Mouse (Mus musculus): ENCODE results near the gene Sin3a. TPM values are rescaled to one million over a fixed set of nuclear protein-coding genes. Genes with fewer than 3 reads are reported as not detected.

Gene Sin3a
- total and polyA plus RNA-seq, 3 experiments = 22.4 to 50.5 (median 28.7) TPM

DNA sequence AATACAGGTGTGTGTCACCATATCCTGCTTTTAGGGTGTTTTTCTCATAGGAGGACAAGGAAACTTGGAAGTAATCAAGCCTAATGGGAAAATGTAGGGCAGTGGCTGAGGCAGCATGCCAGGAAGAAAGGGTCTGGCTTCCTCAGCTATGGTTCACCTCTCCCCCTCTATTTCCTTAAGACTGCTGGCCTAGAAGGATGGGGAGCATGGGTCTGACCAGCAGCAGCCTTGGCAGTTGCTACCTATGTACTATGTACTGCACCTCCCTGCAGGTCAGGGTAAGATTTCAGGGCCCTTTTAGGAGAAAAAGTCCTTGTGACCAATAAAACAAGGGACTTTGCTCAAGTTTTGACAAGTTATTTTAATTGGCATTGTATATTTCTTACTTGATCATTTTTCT lies 57.8 kb downstream of the Sin3a start:
- H3K27ac ChIP-seq = no peak overlapping the region
- no peaks in the 10 kb centered on the region for H3K27me3 ChIP-seq (ENCODE audit: control insufficient read depth, insufficient read depth, low read length)
- peaks cover 7% of the 10 kb centered on the region for H3K36me3 ChIP-seq (ENCODE audit: control insufficient read depth, insufficient read depth, low read length)
- no peak overlapping the region for H3K9ac ChIP-seq (ENCODE audit: low read depth, low read length)
- DNase-seq = no peak
- H3K4me1 ChIP-seq (ENCODE audit: control insufficient read depth, insufficient read depth, low read length) = peaks cover 5% of the 10 kb centered on the region
- no peaks in the 10 kb centered on the region for H3K79me2 ChIP-seq (replicated peaks; ENCODE audit: control insufficient read depth, insufficient read depth, low read length)
- H3K4me3 ChIP-seq = no peak overlapping the region
- TF ChIP-seq EP300 (IDR thresholded peaks at IDR 0.05; ENCODE audit: insufficient read depth, low read depth, low read length) (no peak), POLR2A (IDR thresholded peaks at IDR 0.05; ENCODE audit: insufficient read depth, low read depth, low read length) (no peak), CTCF (IDR thresholded peaks at IDR 0.05) (no peak)
- intact Hi-C loops (cut with DNase I) = loop anchor here (2.0 to 5.0 kb wide), 4 partner anchors 57 to 239 kb away; partner anchors contain the start of genes Sin3a and Snx33

DNA sequence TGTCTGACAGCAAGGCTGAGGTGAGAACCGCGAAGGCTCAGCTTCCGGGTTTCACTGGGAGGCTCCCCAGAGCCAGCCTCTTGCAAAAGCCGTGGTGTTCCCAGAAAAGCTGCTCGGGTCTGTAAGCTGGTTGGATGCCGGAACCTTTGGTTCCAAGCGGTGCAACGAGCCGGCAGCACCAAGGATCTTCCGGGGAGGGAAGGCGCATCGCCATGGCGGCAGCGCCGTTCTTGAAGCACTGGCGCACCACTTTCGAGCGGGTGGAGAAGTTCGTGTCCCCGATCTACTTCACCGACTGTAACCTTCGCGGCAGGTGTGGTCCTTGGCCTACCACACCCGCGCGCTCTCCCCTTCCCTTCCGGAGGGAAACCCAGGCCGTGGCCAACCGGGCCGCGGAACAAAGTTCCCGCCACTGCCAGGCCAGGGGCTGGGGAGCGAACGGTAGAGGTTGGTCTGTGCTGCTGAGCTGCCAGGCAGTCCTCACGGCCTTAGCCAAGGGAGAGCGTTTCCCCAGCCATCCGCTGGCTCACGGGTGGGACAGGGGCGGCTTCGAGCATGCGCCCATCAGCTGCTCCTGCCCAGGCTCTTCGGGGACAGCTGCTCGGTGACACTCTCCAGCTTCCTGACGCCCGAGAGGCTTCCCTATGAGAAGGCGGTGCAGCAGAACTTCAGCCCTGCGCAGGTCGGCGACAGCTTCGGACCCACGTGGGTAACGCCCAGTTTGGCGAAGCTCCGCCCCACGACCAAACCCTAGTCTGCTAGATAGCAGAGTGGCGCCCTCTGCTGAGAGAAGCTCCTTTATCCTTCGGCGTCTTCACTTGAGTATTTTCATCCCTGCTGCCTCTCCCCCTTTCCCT lies 59.0 kb downstream of the Sin3a start, which contains the start of gene Man2c1:
TSS of gene Man2c1 (plus strand) at position 114 of the 857 bp plus-strand sequence.
- intact Hi-C loops (cut with DNase I) = loop anchor here (1.0 to 5.0 kb wide), 5 partner anchors 58 to 240 kb away; partner anchors contain the start of genes Sin3a and Snx33
- Histone ChIP-seq H3K36me3 (ENCODE audit: control insufficient read depth, insufficient read depth, low read length) (peaks cover 2% of the 10 kb centered on the region), H3K4me3 (peak within 1 kb of the TSS; percentile 81), H3K4me1 (ENCODE audit: control insufficient read depth, insufficient read depth, low read length) (peaks cover 5% of the 10 kb centered on the region), H3K9ac (ENCODE audit: low read depth, low read length) (peak within 1 kb of the TSS; percentile 87), H3K27me3 (ENCODE audit: control insufficient read depth, insufficient read depth, low read length) (no peaks in the 10 kb centered on the region), H3K27ac (peak within 1 kb of the TSS; percentile 85), H3K79me2 (replicated peaks; ENCODE audit: control insufficient read depth, insufficient read depth, low read length) (no peaks in the 10 kb centered on the region)
- peak; percentile 93 for DNase-seq
- TF ChIP-seq CTCF (IDR thresholded peaks at IDR 0.05) (peak; percentile 92), EP300 (IDR thresholded peaks at IDR 0.05; ENCODE audit: insufficient read depth, low read depth, low read length) (peak; percentile 47), POLR2A (IDR thresholded peaks at IDR 0.05; ENCODE audit: insufficient read depth, low read depth, low read length) (peak; percentile 83)
- WGBS = under 1% methylated on average over 58 of the region's 58 CpGs

DNA sequence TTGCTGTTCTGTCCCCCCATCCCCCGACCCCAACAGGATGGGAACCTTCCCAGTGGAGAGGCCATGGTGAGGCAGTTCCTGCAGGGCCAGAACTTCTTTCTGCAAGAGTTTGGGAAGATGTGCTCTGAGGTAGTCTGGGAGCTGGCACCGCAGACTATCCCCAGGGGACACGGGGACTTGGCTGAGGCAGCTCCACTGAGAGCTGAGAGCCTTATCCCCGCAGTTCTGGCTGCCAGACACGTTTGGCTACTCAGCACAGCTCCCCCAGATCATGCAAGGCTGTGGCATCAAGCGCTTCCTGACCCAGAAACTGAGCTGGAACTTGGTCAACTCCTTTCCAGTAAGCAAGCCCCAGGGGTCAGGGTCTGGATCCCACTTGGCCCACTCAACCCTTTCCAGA lies 65.4 kb downstream of the Sin3a start:
- TF ChIP-seq CTCF (IDR thresholded peaks at IDR 0.05) = no peak
- TF ChIP-seq EP300 (IDR thresholded peaks at IDR 0.05; ENCODE audit: insufficient read depth, low read depth, low read length) = no peak
- TF ChIP-seq POLR2A (IDR thresholded peaks at IDR 0.05; ENCODE audit: insufficient read depth, low read depth, low read length) = no peak
- intact Hi-C loops (cut with DNase I) = no loop called here
- Histone ChIP-seq H3K9ac (ENCODE audit: low read depth, low read length) (no peak overlapping the region), H3K4me3 (no peak overlapping the region), H3K79me2 (replicated peaks; ENCODE audit: control insufficient read depth, insufficient read depth, low read length) (no peaks in the 10 kb centered on the region), H3K27ac (no peak overlapping the region), H3K27me3 (ENCODE audit: control insufficient read depth, insufficient read depth, low read length) (no peaks in the 10 kb centered on the region), H3K36me3 (ENCODE audit: control insufficient read depth, insufficient read depth, low read length) (no peaks in the 10 kb centered on the region), H3K4me1 (ENCODE audit: control insufficient read depth, insufficient read depth, low read length) (no peaks in the 10 kb centered on the region)
- WGBS = 72% methylated on average over 6 of the region's 6 CpGs
- DNase-seq = no peak

DNA sequence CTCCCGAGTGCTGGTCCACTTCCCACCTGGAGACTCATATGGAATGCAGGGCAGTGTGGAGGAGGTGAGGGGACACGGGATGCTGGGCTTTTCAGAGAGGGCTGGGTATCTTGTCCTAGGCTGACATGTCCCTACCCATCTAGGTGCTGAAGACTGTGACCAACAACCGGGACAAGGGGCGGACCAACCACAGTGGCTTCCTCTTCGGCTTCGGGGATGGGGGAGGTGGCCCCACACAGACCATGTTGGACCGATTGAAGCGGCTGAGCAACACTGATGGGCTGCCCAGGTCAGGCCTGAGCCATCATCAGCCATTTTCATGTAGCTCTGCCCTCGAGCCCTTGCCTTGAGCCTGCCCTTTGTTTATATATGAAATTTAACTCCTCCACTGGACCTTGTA lies 65.9 kb downstream of the Sin3a start:
- Histone ChIP-seq H3K4me1 (ENCODE audit: control insufficient read depth, insufficient read depth, low read length) (no peaks in the 10 kb centered on the region), H3K27ac (no peak overlapping the region), H3K4me3 (no peak overlapping the region), H3K27me3 (ENCODE audit: control insufficient read depth, insufficient read depth, low read length) (no peaks in the 10 kb centered on the region), H3K36me3 (ENCODE audit: control insufficient read depth, insufficient read depth, low read length) (no peaks in the 10 kb centered on the region), H3K79me2 (replicated peaks; ENCODE audit: control insufficient read depth, insufficient read depth, low read length) (no peaks in the 10 kb centered on the region), H3K9ac (ENCODE audit: low read depth, low read length) (no peak overlapping the region)
- TF ChIP-seq POLR2A (IDR thresholded peaks at IDR 0.05; ENCODE audit: insufficient read depth, low read depth, low read length) = no peak
- TF ChIP-seq EP300 (IDR thresholded peaks at IDR 0.05; ENCODE audit: insufficient read depth, low read depth, low read length) = no peak
- TF ChIP-seq CTCF (IDR thresholded peaks at IDR 0.05) = no peak
- intact Hi-C loops (cut with DNase I) = no loop called here
- 88% methylated on average over 9 of the region's 9 CpGs for WGBS
- no peak for DNase-seq

DNA sequence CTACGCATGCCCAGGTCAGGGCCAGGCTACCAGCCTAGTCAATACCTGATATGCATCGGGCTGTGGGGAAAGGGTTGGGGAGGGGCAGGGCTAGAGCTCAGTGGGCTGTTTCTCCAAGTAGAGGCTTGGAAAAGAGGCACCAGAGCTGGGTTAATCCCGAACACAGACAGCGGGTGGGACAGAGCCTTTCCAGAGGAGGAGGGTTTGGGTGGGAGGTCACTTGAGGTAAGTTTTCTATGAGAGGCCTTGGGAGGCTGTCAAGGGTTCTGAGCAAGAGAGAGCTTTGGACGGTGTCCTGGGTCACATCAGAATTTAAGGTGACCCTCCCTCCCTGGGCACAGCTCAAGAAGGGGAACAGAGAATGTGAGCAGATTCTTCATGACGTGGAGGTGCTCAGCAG lies 66.7 kb downstream of the Sin3a start:
- no peak for DNase-seq
- Histone ChIP-seq H3K27ac (no peak overlapping the region), H3K4me3 (no peak overlapping the region), H3K9ac (ENCODE audit: low read depth, low read length) (no peak overlapping the region), H3K36me3 (ENCODE audit: control insufficient read depth, insufficient read depth, low read length) (no peaks in the 10 kb centered on the region), H3K4me1 (ENCODE audit: control insufficient read depth, insufficient read depth, low read length) (no peaks in the 10 kb centered on the region), H3K27me3 (ENCODE audit: control insufficient read depth, insufficient read depth, low read length) (no peaks in the 10 kb centered on the region), H3K79me2 (replicated peaks; ENCODE audit: control insufficient read depth, insufficient read depth, low read length) (no peaks in the 10 kb centered on the region)
- 91% methylated on average over 6 of the region's 6 CpGs for WGBS
- no peak for TF ChIP-seq POLR2A (IDR thresholded peaks at IDR 0.05; ENCODE audit: insufficient read depth, low read depth, low read length)
- no peak for TF ChIP-seq CTCF (IDR thresholded peaks at IDR 0.05)
- TF ChIP-seq EP300 (IDR thresholded peaks at IDR 0.05; ENCODE audit: insufficient read depth, low read depth, low read length) = no peak
- intact Hi-C loops (cut with DNase I) = no loop called here

DNA sequence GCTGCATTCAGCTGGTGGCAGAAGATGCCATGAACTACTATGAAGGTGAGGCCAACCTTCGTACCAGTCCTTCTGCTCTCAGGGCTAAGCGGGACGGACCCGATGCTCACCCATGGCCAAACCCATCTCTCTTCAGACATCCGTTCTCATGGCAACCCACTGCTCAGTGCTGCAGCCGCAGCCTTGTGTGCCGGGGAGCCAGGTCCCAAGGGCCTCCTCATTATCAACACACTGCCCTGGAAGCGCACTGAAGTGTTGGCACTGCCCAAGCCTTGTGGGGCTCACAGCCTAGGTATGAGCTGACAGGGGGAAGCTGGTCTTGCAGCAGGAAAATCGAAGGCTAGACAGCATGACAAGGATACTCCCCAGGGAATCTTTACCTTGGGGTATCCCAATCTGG lies 67.3 kb downstream of the Sin3a start:
- Histone ChIP-seq H3K27me3 (ENCODE audit: control insufficient read depth, insufficient read depth, low read length) (no peaks in the 10 kb centered on the region), H3K27ac (no peak overlapping the region), H3K4me1 (ENCODE audit: control insufficient read depth, insufficient read depth, low read length) (no peaks in the 10 kb centered on the region), H3K4me3 (no peak overlapping the region), H3K79me2 (replicated peaks; ENCODE audit: control insufficient read depth, insufficient read depth, low read length) (no peaks in the 10 kb centered on the region), H3K36me3 (ENCODE audit: control insufficient read depth, insufficient read depth, low read length) (no peaks in the 10 kb centered on the region), H3K9ac (ENCODE audit: low read depth, low read length) (no peak overlapping the region)
- intact Hi-C loops (cut with DNase I) = no loop called here
- TF ChIP-seq POLR2A (IDR thresholded peaks at IDR 0.05; ENCODE audit: insufficient read depth, low read depth, low read length) (no peak), EP300 (IDR thresholded peaks at IDR 0.05; ENCODE audit: insufficient read depth, low read depth, low read length) (no peak), CTCF (IDR thresholded peaks at IDR 0.05) (no peak)
- no peak for DNase-seq
- 90% methylated on average over 9 of the region's 9 CpGs for WGBS

All from heart, adult 2 months (tissue).